Mouse (Mus musculus) A20 (cell line): ENCODE results near the gene Iqcf3.

ENCODE experiments used
- DNase-seq: peaks from one replicate; pipeline ENCODE4 v3.0.0-alpha.2; 2011; ENCODE audit warnings: low read depth, low spot score

Gene Iqcf3

GRCm38 (mm10) chr9:106454071-106454761, 107.2 kb downstream of the Iqcf3 start:
- no peak for DNase-seq

DNA sequence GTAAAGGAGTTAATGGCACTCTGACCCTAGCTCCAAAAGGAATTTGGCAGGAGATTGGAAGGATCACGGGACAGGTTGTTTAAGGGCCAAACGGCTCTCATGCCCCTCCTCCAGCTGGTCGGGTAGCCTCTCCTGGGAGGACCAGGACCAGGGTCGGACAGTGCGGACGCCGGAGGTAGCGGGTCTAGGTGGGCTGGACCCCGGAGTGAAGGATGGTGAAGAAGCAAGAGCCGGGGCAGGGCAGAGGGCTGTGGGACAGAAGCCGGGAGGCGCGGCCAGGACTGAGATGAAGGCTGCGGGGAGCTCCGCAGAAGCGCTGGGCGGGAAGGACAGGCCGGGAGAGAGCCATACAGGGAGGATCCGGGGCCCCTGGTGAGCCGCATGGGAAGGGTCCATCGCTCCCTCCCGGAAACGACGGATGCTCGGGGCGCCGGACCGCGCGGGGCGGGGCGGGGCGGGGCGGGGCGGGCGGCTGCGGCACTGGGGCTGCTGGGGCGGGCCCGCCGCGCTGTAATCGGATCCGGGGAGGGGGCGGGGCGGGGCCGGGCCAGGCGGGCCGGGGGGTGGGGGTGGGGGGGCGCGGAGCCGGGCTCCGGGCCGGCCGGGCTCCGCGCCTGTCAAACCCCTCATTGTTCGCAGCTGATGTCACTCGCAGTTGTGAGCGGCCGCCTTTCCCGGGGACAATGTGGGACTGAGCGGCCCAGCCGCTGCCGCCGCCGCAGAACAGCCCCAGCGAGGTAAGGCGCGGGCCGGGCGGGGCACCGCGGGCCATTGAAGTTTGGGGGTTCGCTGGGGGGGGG, 108.0 kb downstream of the Iqcf3 start, which contains the start of gene Pcbp4:
Pcbp4 (plus strand) TSS at position 21 of the 800 bp plus-strand sequence.
- DNase-seq = peak; percentile 81
